Mouse (Mus musculus) midbrain, postnatal 0 days (tissue): ENCODE measurements around the gene Aig1. TPM values are rescaled to one million over a fixed set of nuclear protein-coding genes. Genes with fewer than 3 reads are reported as not detected.

ENCODE experiments used
- ATAC-seq: fragments of 200-750 bp; cut with Nextera tagmentation; 2 replicates; pipeline ENCODE4 v1.8.0; 2017; ENCODE audit warnings: moderate number of reproducible peaks, mild to moderate bottlenecking, moderate TSS enrichment, moderate library complexity; ENCODE audit not compliant: low FRiP score
- DNase-seq: peaks from one replicate; pipeline ENCODE4 v3.0.0-alpha.2; 2015; ENCODE audit warnings: low spot score
- H3K27ac ChIP-seq: fragments of 300-500 bp; sonication (generic); 2 replicates; pipeline ENCODE4 v1.5.1; 2014; ENCODE audit warnings: low read depth, mild to moderate bottlenecking, low read length, mixed read lengths
- H3K27me3 ChIP-seq: fragments of 300-500 bp; sonication (generic); 2 replicates; pipeline ENCODE4 v1.6.1; 2014; ENCODE audit warnings: low read length, control low read depth, mixed read lengths; ENCODE audit not compliant: insufficient read depth
- H3K36me3 ChIP-seq: fragments of 300-500 bp; sonication (generic); 2 replicates; pipeline ENCODE4 v1.6.1; 2014; ENCODE audit warnings: low read length, control low read depth, mixed read lengths; ENCODE audit not compliant: insufficient read depth
- H3K4me1 ChIP-seq: fragments of 300-500 bp; sonication (generic); 2 replicates; pipeline ENCODE4 v1.6.1; 2014; ENCODE audit warnings: mild to moderate bottlenecking, control low read depth, antibody characterized with exemption, low read length, mixed read lengths; ENCODE audit not compliant: insufficient read depth
- H3K4me2 ChIP-seq: fragments of 300-500 bp; sonication (generic); 2 replicates; pipeline ENCODE4 v1.6.1; 2014; ENCODE audit warnings: low read depth, mild to moderate bottlenecking, low read length, mixed read lengths; ENCODE audit not compliant: poor library complexity, severe bottlenecking
- H3K4me3 ChIP-seq: fragments of 300-500 bp; sonication (generic); 2 replicates; pipeline ENCODE4 v1.5.1; 2014; ENCODE audit warnings: low read depth, mild to moderate bottlenecking, low read length, moderate library complexity
- H3K9ac ChIP-seq: fragments of 300-500 bp; sonication (generic); replicated peaks from 2 replicates; pipeline ENCODE4 v1.6.1; 2014; ENCODE audit warnings: mild to moderate bottlenecking, low read length, moderate library complexity, mixed read lengths; ENCODE audit not compliant: poor library complexity, severe bottlenecking
- H3K9me3 ChIP-seq: fragments of 300-500 bp; sonication (generic); 2 replicates; pipeline ENCODE4 v1.6.1; 2016; ENCODE audit warnings: low read length, control low read depth
- CTCF ChIP-seq: IDR thresholded peaks from 2 replicates; pipeline ENCODE4 v1.5.1; 2016; ENCODE audit warnings: antibody characterized with exemption, mild to moderate bottlenecking
- WGBS: fragments of 180-500 bp; shearing (Covaris S2); extraction: QIAGEN DNeasy Blood & Tissue Kit; methylation state at CpG from one replicate; pipeline ENCODE4 v1.1.7; 2014; 5-methylcytosine and 5-hydroxymethylcytosine counted together
- polyA plus RNA-seq: library from polyadenylated mRNA; unstranded; fragments of >200 nt; fragmentation: Nextera tagmentation; extraction: Ambion mirVana; gene quantifications from 2 replicates; pipeline ENCODE4 v1.2.1, GENCODE M21; 2015
- total RNA-seq: library from RNA; depleted of rRNA; stranded (reverse); fragments of >200 nt; gene quantifications from 2 replicates; pipeline ENCODE4 v1.2.3, GENCODE M21; 2014

Gene Aig1
- total and polyA plus RNA-seq, 2 experiments from 2014 or later = 101 to 103 TPM

DNA sequence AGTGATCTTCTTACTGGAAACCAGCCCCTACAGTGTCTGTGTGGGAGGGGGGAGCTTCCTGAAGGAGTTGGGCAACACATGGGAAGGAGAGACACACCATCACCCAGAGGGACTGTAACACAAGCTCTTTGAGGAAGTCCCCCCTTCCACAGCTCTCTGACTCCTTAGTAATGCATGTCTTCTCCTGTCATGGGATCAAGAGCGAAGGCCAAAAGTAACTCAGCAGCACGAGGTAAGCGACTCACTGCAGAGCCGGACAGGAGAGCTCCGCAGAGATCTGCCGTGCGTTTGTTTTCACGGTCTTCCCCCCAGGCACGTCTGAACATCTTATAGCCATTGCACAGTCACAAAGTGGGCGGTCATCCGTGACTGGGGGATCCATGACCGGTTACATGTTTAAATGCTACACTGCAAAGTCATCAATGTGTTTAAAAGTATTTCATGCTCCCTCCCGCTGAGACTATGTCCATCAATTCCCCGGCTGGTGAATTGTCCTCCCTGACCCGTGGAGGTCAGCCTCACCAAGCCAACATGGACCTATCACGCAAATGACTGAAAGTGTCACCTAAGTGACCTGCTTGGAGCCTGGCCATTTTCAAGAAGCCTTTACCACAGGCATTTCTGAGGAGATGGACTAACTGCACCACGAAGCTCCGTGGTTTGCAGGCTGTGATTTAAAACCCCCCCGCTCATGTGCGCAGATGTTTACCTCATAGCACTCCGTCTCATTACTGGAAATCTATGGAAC, 30.9 kb downstream of the Aig1 start:
- ATAC-seq (no peak), DNase-seq (no peak)
- Histone ChIP-seq H3K4me3 (no peak overlapping the region), H3K27ac (no peak overlapping the region), H3K4me2 (no peak overlapping the region), H3K36me3 (0 out of 2 replicates have a peak, but pooled peaks cover 2% of the 10 kb centered on the region), H3K9me3 (no peaks in the 10 kb centered on the region), H3K27me3 (no peaks in the 10 kb centered on the region), H3K9ac (no peak overlapping the region), H3K4me1 (no peaks in the 10 kb centered on the region)
- TF ChIP-seq CTCF = no peak
- WGBS = 68% methylated on average over 21 of the region's 21 CpGs

DNA sequence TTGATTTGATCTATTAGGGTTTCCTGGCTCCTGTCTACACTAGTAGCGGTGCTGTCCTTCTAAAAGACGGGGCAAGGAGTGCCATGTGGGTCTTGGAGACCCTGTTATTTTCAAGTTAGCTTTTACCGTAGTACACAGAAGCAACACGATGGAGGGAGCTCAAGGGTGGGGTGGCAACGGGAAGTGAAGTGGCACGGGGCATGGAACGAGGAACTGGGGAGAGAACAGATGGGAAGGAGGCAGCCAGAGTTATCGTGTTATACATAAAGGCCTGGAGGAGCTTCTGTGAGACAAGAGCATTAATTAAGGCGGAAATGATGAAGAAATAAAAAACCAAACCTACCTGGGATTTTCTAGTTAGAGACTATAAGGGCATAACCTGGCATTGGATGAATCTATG, 31.8 kb downstream of the Aig1 start:
- ATAC-seq (no peak), DNase-seq (no peak)
- Histone ChIP-seq H3K27me3 (no peaks in the 10 kb centered on the region), H3K36me3 (0 out of 2 replicates have a peak, but pooled peaks cover 2% of the 10 kb centered on the region), H3K4me2 (no peak overlapping the region), H3K9me3 (no peaks in the 10 kb centered on the region), H3K9ac (no peak overlapping the region), H3K27ac (no peak overlapping the region), H3K4me3 (no peak overlapping the region), H3K4me1 (no peaks in the 10 kb centered on the region)
- TF ChIP-seq CTCF = no peak
- 88% methylated on average over 9 of the region's 9 CpGs for WGBS

DNA sequence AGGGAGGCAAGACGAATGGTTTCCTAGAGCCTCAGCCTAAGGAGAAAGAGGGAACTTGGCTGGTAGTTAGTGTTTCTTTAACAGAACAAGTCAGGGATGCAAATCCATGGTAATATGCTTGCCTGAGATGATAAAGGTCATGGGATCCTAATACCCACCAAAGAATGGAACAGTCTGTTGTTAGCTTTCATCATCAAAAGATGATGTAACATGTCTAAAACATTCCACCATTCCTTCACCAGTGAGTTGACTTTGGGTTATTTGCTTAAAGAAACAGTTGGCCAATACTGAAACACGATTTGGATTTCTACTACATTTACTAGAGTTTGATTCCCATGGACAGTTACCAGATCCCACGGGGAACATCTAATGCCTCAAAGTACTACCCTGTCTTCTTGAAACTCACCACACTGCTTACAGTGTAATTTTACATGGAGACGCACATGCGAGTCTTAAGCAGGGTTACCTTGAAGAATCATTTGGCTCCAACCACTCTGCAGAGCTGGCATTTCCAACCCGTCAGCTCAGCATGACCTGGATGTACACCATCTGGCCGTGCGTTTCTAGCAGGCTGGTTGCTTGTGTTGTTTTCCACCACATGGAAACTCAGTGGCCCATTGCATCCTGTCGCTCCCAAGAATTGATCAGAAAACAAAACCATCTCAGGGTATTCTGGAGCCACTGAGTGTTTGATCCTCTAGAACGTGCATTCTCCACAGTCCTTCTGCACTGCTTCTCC, 32.9 kb downstream of the Aig1 start:
- H3K9ac ChIP-seq = no peak overlapping the region
- H3K9me3 ChIP-seq = no peaks in the 10 kb centered on the region
- ATAC-seq (no peak), DNase-seq (peak; percentile 81)
- TF ChIP-seq CTCF = no peak
- H3K4me1 ChIP-seq = no peaks in the 10 kb centered on the region
- no peak overlapping the region for H3K4me2 ChIP-seq
- H3K27me3 ChIP-seq = no peaks in the 10 kb centered on the region
- no peak overlapping the region for H3K4me3 ChIP-seq
- 88% methylated on average over 10 of the region's 10 CpGs for WGBS
- H3K27ac ChIP-seq = no peak overlapping the region
- 0 out of 2 replicates have a peak, but pooled peaks cover 2% of the 10 kb centered on the region for H3K36me3 ChIP-seq

- no peaks in the 10 kb centered on the region for H3K4me1 ChIP-seq
- no peaks in the 10 kb centered on the region for H3K9me3 ChIP-seq
- no peak overlapping the region for H3K4me2 ChIP-seq
- no peak for DNase-seq
- H3K27me3 ChIP-seq = no peaks in the 10 kb centered on the region
- no peak for TF ChIP-seq CTCF
- no peak overlapping the region for H3K9ac ChIP-seq
- H3K4me3 ChIP-seq = no peak overlapping the region
- ATAC-seq = no peak
- no peak overlapping the region for H3K27ac ChIP-seq
- 0 out of 2 replicates have a peak, but pooled peaks cover 5% of the 10 kb centered on the region for H3K36me3 ChIP-seq
- 78% methylated on average over 7 of the region's 7 CpGs for WGBS
Measured at GRCm38 (mm10) chr10:13834056-13834455, 34.7 kb downstream of the Aig1 start.

GRCm38 (mm10) chr10:13833066-13833566, 35.7 kb downstream of the Aig1 start:
- Histone ChIP-seq H3K9ac (no peak overlapping the region), H3K4me3 (no peak overlapping the region), H3K27ac (no peak overlapping the region), H3K4me2 (no peak overlapping the region), H3K36me3 (0 out of 2 replicates have a peak, but pooled peaks cover 3% of the 10 kb centered on the region), H3K9me3 (no peaks in the 10 kb centered on the region), H3K4me1 (no peaks in the 10 kb centered on the region), H3K27me3 (no peaks in the 10 kb centered on the region)
- DNase-seq (no peak), ATAC-seq (no peak)
- 93% methylated on average over 12 of the region's 12 CpGs for WGBS
- TF ChIP-seq CTCF = no peak
